Mouse (Mus musculus): ENCODE data around the gene Agbl4. TPM values are rescaled to one million over a fixed set of nuclear protein-coding genes. Genes with fewer than 3 reads are reported as not detected.

The Agbl4 gene
- polyA plus RNA-seq, 1 experiment from 2014 or later = 0.97 TPM

- peak; percentile 76 for ATAC-seq (ENCODE audit: low read depth)
- Histone ChIP-seq H3K4me3 (ENCODE audit: low read length) (no peak overlapping the region), H3K4me1 (replicated peaks; ENCODE audit: control insufficient read depth, insufficient read depth, low read length) (peaks cover 10% of the 10 kb centered on the region), H3K4me2 (ENCODE audit: low read depth, low read length) (no peak overlapping the region; the same call in 1 of the 2 replicates), H3K27ac (ENCODE audit: low read length) (peak overlapping the region; percentile 77), H3K27me3 (ENCODE audit: control insufficient read depth, insufficient read depth, low read depth, low read length) (no peaks in the 10 kb centered on the region), H3K36me3 (ENCODE audit: control insufficient read depth, insufficient read depth, low read length) (no peaks in the 10 kb centered on the region), H3K9ac (ENCODE audit: low read length) (no peak overlapping the region; the same call in 1 of the 2 replicates), H3K9me3 (ENCODE audit: control insufficient read depth, low read length) (no peaks in the 10 kb centered on the region)
- 23% methylated on average over 12 of the region's 12 CpGs for WGBS
Measured at GRCm38 (mm10) chr4:111670566-111671421, 1273.3 kb downstream of the Agbl4 start.

DNA sequence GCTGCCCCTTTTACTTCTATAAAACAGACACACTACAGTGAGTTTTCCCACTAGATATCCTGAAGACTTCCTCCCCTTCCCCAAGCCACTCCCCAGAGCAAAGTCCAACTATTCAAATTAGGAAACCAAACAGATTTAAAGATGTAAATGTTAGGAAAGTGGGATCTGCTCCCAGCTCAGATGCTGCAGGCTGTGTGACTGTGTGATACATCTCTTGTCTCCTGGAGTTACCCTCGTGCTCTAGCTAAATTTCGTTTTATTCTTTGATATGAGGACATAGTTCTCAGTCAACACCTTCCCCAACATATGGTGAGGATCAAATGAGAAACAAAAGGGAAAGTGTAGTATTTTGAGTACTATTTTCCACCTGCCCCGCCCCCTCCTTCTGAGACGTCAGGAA is 1274.0 kb downstream of the Agbl4 start:
- Histone ChIP-seq H3K4me2 (ENCODE audit: low read depth, low read length) (no peak overlapping the region), H3K9me3 (ENCODE audit: control insufficient read depth, low read length) (no peaks in the 10 kb centered on the region), H3K4me3 (ENCODE audit: low read length) (no peak overlapping the region), H3K27me3 (ENCODE audit: control insufficient read depth, insufficient read depth, low read depth, low read length) (no peaks in the 10 kb centered on the region), H3K27ac (ENCODE audit: low read length) (peak overlapping the region; percentile 77), H3K36me3 (ENCODE audit: control insufficient read depth, insufficient read depth, low read length) (no peaks in the 10 kb centered on the region), H3K9ac (ENCODE audit: low read length) (no peak overlapping the region), H3K4me1 (replicated peaks; ENCODE audit: control insufficient read depth, insufficient read depth, low read length) (peaks cover 10% of the 10 kb centered on the region)
- ATAC-seq (ENCODE audit: low read depth) = peak; percentile 24
- 39% methylated on average over 4 of the region's 4 CpGs for WGBS

DNA sequence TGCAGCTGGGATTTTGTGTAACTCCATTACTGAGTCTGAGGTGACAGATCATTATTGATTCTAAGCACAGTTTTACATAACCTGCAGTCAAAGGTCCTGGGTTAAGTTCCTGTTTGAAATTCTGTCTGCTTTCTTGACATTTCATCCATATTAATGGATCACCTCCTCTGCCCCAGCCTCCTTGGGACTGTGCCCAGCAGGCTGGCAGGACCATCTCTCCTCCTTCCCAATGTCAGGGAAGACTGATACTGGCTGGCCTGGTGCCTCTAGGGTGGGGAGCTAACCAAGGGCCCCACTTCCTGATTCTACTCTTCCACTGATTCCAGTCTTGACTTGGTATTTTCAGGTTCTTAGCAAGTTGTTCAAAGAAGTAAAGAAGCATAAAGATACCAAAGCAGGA is 1276.4 kb downstream of the Agbl4 start:
- no peak overlapping the region for H3K4me3 ChIP-seq (ENCODE audit: low read length)
- no peaks in the 10 kb centered on the region for H3K9me3 ChIP-seq (ENCODE audit: control insufficient read depth, low read length)
- H3K4me2 ChIP-seq (ENCODE audit: low read depth, low read length) = no peak overlapping the region
- no peak for ATAC-seq (ENCODE audit: low read depth)
- no peaks in the 10 kb centered on the region for H3K36me3 ChIP-seq (ENCODE audit: control insufficient read depth, insufficient read depth, low read length)
- no peaks in the 10 kb centered on the region for H3K27me3 ChIP-seq (ENCODE audit: control insufficient read depth, insufficient read depth, low read depth, low read length)
- no peak overlapping the region for H3K27ac ChIP-seq (ENCODE audit: low read length)
- no peak overlapping the region for H3K9ac ChIP-seq (ENCODE audit: low read length)
- H3K4me1 ChIP-seq (replicated peaks; ENCODE audit: control insufficient read depth, insufficient read depth, low read length) = peaks cover 10% of the 10 kb centered on the region

GRCm38 (mm10) chr4:111681926-111682325 is 1284.5 kb downstream of the Agbl4 start:
- 80% methylated on average over 5 of the region's 5 CpGs for WGBS

DNA sequence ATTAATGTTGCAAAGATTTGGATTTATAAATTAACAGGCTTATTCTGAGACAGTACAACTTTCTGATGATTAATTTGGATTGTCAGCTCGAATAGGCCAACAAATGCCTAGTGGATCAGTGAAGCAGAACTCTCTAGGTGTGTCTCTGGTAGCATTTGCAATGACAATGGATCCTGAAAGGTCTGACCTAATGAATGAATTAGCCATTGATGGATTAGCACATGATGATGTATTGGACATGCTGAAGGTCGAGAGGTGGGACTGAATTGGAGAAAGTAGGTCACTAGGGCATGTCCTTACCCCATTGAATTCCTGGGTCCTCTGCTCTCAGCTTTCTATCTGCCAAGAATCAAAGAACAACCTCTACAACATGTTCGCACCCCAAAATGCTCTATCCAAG is 1285.3 kb downstream of the Agbl4 start:
- Histone ChIP-seq H3K9me3 (ENCODE audit: control insufficient read depth, low read length) (no peaks in the 10 kb centered on the region), H3K4me1 (replicated peaks; ENCODE audit: control insufficient read depth, insufficient read depth, low read length) (peaks cover 7% of the 10 kb centered on the region; the same call in 1 of the 2 replicates), H3K27me3 (ENCODE audit: control insufficient read depth, insufficient read depth, low read depth, low read length) (no peaks in the 10 kb centered on the region), H3K4me3 (ENCODE audit: low read length) (no peak overlapping the region), H3K4me2 (ENCODE audit: low read depth, low read length) (no peak overlapping the region), H3K36me3 (ENCODE audit: control insufficient read depth, insufficient read depth, low read length) (no peaks in the 10 kb centered on the region), H3K27ac (ENCODE audit: low read length) (no peak overlapping the region), H3K9ac (ENCODE audit: low read length) (no peak overlapping the region)
- ATAC-seq (ENCODE audit: low read depth) = no peak
- WGBS = 70% methylated on average over 3 of the region's 3 CpGs

More at GRCm38 (mm10) chr4:111681926-111682325, 1284.5 kb downstream of the Agbl4 start:
- H3K9me3 ChIP-seq (ENCODE audit: control insufficient read depth, low read length) = no peaks in the 10 kb centered on the region
- no peak overlapping the region for H3K9ac ChIP-seq (ENCODE audit: low read length)
- no peak overlapping the region for H3K4me3 ChIP-seq (ENCODE audit: low read length)
- H3K27me3 ChIP-seq (ENCODE audit: control insufficient read depth, insufficient read depth, low read depth, low read length) = no peaks in the 10 kb centered on the region
- no peak for ATAC-seq (ENCODE audit: low read depth)
- H3K27ac ChIP-seq (ENCODE audit: low read length) = no peak overlapping the region
- H3K36me3 ChIP-seq (ENCODE audit: control insufficient read depth, insufficient read depth, low read length) = no peaks in the 10 kb centered on the region
- peaks cover 3% of the 10 kb centered on the region; the same call in 1 of the 2 replicates for H3K4me1 ChIP-seq (replicated peaks; ENCODE audit: control insufficient read depth, insufficient read depth, low read length)
- H3K4me2 ChIP-seq (ENCODE audit: low read depth, low read length) = no peak overlapping the region

DNA sequence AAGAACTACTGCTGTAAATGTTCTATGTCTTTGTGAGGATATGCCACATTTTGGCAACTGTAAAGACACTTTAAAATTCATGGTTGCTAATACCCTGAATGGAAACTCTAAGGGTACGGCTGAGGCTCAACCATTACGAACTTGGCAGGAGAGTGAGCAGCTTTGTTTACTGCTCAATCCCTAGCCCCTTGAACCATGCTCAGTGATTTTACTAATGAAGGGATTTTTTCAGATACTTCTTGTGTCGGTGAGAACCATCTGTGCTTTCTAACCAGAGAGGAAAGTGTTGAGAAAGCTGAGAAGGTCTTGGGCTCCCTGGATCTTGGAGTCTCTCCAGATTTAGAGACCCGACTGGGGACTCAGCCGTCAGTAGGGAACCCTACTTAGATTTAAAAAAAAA is 1286.4 kb downstream of the Agbl4 start:
- ATAC-seq (ENCODE audit: low read depth) = no peak
- Histone ChIP-seq H3K4me1 (replicated peaks; ENCODE audit: control insufficient read depth, insufficient read depth, low read length) (peaks cover 7% of the 10 kb centered on the region; the same call in 1 of the 2 replicates), H3K36me3 (ENCODE audit: control insufficient read depth, insufficient read depth, low read length) (no peaks in the 10 kb centered on the region), H3K4me2 (ENCODE audit: low read depth, low read length) (no peak overlapping the region), H3K9me3 (ENCODE audit: control insufficient read depth, low read length) (no peaks in the 10 kb centered on the region), H3K4me3 (ENCODE audit: low read length) (no peak overlapping the region), H3K27me3 (ENCODE audit: control insufficient read depth, insufficient read depth, low read depth, low read length) (no peaks in the 10 kb centered on the region), H3K9ac (ENCODE audit: low read length) (no peak overlapping the region), H3K27ac (ENCODE audit: low read length) (no peak overlapping the region)
- WGBS = 46% methylated on average over 5 of the region's 5 CpGs

DNA sequence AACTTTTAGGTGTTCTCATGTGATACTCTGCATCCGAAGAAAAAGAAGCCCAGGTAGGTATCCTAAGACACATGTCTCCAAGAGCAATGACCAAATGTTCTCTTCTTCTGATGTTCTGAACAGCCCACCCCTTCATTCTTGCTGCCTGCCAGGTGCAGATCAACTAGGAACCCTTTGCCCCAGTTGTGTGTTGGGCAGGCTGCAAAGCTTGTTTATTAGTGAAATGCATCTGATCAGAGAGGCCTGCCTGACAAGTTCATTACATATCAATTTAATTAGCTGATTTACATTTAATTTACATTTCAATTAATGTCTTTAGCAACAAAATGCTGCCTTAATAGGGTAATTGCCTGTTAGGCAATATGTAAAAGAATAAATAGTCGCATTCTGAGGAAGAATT is 1288.5 kb downstream of the Agbl4 start:
- H3K4me1 ChIP-seq (replicated peaks; ENCODE audit: control insufficient read depth, insufficient read depth, low read length) = peaks cover 10% of the 10 kb centered on the region
- H3K36me3 ChIP-seq (ENCODE audit: control insufficient read depth, insufficient read depth, low read length) = no peaks in the 10 kb centered on the region
- 75% methylated on average over 2 of the region's 2 CpGs for WGBS
- no peak overlapping the region for H3K4me3 ChIP-seq (ENCODE audit: low read length)
- H3K4me2 ChIP-seq (ENCODE audit: low read depth, low read length) = no peak overlapping the region
- H3K27me3 ChIP-seq (ENCODE audit: control insufficient read depth, insufficient read depth, low read depth, low read length) = no peaks in the 10 kb centered on the region
- no peak overlapping the region for H3K9ac ChIP-seq (ENCODE audit: low read length)
- H3K9me3 ChIP-seq (ENCODE audit: control insufficient read depth, low read length) = no peaks in the 10 kb centered on the region
- no peak overlapping the region for H3K27ac ChIP-seq (ENCODE audit: low read length)
- ATAC-seq (ENCODE audit: low read depth) = no peak

GRCm38 (mm10) chr4:111686951-111687350 is 1289.5 kb downstream of the Agbl4 start:
- Histone ChIP-seq H3K9me3 (ENCODE audit: control insufficient read depth, low read length) (no peaks in the 10 kb centered on the region), H3K27ac (ENCODE audit: low read length) (no peak overlapping the region), H3K4me2 (ENCODE audit: low read depth, low read length) (peak overlapping the region; percentile 58), H3K36me3 (ENCODE audit: control insufficient read depth, insufficient read depth, low read length) (no peaks in the 10 kb centered on the region), H3K4me1 (replicated peaks; ENCODE audit: control insufficient read depth, insufficient read depth, low read length) (peaks cover 14% of the 10 kb centered on the region), H3K27me3 (ENCODE audit: control insufficient read depth, insufficient read depth, low read depth, low read length) (no peaks in the 10 kb centered on the region), H3K9ac (ENCODE audit: low read length) (peak overlapping the region; percentile 56; the same call in 1 of the 2 replicates), H3K4me3 (ENCODE audit: low read length) (peak overlapping the region; percentile 23)
- peak; percentile 79 for ATAC-seq (ENCODE audit: low read depth)
- WGBS = 3% methylated on average over 9 of the region's 9 CpGs

DNA sequence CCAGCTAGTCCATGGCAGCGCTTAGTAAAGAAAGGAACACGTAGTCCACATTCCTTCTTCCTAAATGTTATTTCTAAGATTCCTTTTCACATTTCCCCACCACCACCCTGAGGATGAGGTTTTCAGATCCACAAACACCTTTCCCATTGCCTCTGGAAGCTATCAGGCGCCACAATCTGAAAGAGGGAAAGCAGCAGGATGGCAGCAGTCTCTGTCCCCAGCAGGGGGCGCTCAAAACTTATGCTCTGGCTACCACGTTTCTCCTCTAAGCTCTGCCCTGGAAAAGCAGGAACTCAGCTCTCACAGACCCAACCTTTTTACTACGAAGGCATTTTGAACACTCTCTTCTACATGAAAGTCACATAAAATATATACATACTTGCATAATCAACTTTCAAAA is 1290.2 kb downstream of the Agbl4 start:
- H3K4me3 ChIP-seq (ENCODE audit: low read length) = peak overlapping the region; percentile 34
- H3K4me1 ChIP-seq (replicated peaks; ENCODE audit: control insufficient read depth, insufficient read depth, low read length) = peaks cover 14% of the 10 kb centered on the region
- ATAC-seq (ENCODE audit: low read depth) = peak; percentile 78
- WGBS = 12% methylated on average over 6 of the region's 6 CpGs
- H3K27ac ChIP-seq (ENCODE audit: low read length) = no peak overlapping the region; the same call in 1 of the 2 replicates
- H3K36me3 ChIP-seq (ENCODE audit: control insufficient read depth, insufficient read depth, low read length) = no peaks in the 10 kb centered on the region
- H3K9me3 ChIP-seq (ENCODE audit: control insufficient read depth, low read length) = no peaks in the 10 kb centered on the region
- peak overlapping the region; percentile 43; the same call in 1 of the 2 replicates for H3K9ac ChIP-seq (ENCODE audit: low read length)
- H3K4me2 ChIP-seq (ENCODE audit: low read depth, low read length) = peak overlapping the region; percentile 58
- no peaks in the 10 kb centered on the region for H3K27me3 ChIP-seq (ENCODE audit: control insufficient read depth, insufficient read depth, low read depth, low read length)

All from lung, embryonic 16.5 days (tissue).